Mouse (Mus musculus) myocyte (in vitro differentiated cells): ENCODE results near the gene Gm10382.

ENCODE experiments used
- E2F4 ChIP-seq: IDR thresholded peaks from one replicate; pipeline ENCODE4 v1.6.1; 2011; ENCODE audit warnings: mild to moderate bottlenecking, control low read depth, moderate library complexity; ENCODE audit not compliant: insufficient read depth
- MAX ChIP-seq: IDR thresholded peaks from one replicate; pipeline ENCODE4 v1.6.1; 2011; ENCODE audit warnings: low read depth, mild to moderate bottlenecking, control low read depth
- MYOD1 ChIP-seq, 3 experiments: IDR thresholded peaks; one replicate each; pipeline ENCODE4 v1.6.1; 2011; ENCODE audit warnings: control low read depth in 2 of 3, low read depth in 2 of 3, mild to moderate bottlenecking in 2 of 3, moderate library complexity in 1 of 3; ENCODE audit not compliant: insufficient read length in 2 of 3, control insufficient read depth in 1 of 3
- MYOG ChIP-seq, 3 experiments: IDR thresholded peaks; one replicate each; pipeline ENCODE4 v1.6.1; 2011; ENCODE audit warnings: control low read depth in 2 of 3, low read depth in 2 of 3, mild to moderate bottlenecking in 2 of 3; ENCODE audit not compliant: insufficient read length in 2 of 3, control insufficient read depth in 1 of 3, insufficient read depth in 1 of 3
- POLR2A ChIP-seq: IDR thresholded peaks from one replicate; pipeline ENCODE4 v1.6.1; 2011; ENCODE audit warnings: low read depth, mild to moderate bottlenecking, control low read depth, moderate library complexity; ENCODE audit not compliant: insufficient read length
- POLR2AphosphoS2 ChIP-seq: IDR thresholded peaks from one replicate; pipeline ENCODE4 v1.6.1; 2011; ENCODE audit warnings: low read depth, control low read depth; ENCODE audit not compliant: insufficient read length
- REST ChIP-seq: IDR thresholded peaks from one replicate; pipeline ENCODE4 v1.6.1; 2011; ENCODE audit warnings: mild to moderate bottlenecking, control low read depth, moderate library complexity; ENCODE audit not compliant: insufficient read depth, insufficient read length
- SRF ChIP-seq: IDR thresholded peaks from one replicate; pipeline ENCODE4 v1.6.1; 2011; ENCODE audit warnings: low read depth; ENCODE audit not compliant: control insufficient read depth, insufficient read length
- TCF12 ChIP-seq: IDR thresholded peaks from one replicate; pipeline ENCODE4 v1.6.1; 2011; ENCODE audit warnings: mild to moderate bottlenecking, control low read depth; ENCODE audit not compliant: poor library complexity, insufficient read depth, severe bottlenecking
- TCF3 ChIP-seq: IDR thresholded peaks from one replicate; pipeline ENCODE4 v1.6.1; 2011; ENCODE audit warnings: low read depth, control low read depth; ENCODE audit not compliant: insufficient read length
- USF1 ChIP-seq: IDR thresholded peaks from one replicate; pipeline ENCODE4 v1.6.1; 2011; ENCODE audit warnings: low read depth, mild to moderate bottlenecking, control low read depth, moderate library complexity

DNA sequence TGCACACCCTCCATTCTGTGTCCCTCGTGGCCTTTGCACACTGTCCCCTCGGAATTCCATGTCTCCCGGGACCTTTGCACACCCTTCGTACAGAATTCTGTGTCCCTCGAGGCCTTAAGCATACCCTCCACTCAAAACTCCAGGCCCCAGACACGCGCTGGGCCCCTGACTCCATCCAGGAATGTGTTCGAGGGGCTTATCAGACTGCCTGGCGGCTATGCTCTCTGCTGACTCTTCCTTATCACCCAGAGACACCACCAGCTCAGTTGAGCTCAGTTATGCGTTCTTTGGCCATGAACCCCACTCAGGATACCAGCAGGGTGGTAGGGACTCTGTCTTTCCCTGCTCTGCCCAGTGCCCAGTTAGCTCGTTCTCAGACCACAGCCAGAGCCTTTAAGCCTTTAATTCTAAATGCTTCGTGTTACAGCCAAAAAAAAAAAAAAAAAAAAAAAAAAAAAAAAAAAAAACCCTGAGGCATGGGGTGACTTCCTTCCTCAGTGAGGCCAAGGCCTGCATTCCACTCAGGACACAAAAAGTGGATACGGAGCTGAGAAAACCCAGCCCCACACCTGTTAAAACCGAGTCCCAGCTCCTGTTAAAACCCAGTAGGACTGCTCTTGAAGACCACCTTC lies 47.5 kb upstream of the Gm10382 start:
- TF ChIP-seq TCF12 = no peak
- TF ChIP-seq TCF3 = no peak
- no peak for TF ChIP-seq USF1
- TF ChIP-seq E2F4 = no peak
- no peak for TF ChIP-seq POLR2A
- no peak for TF ChIP-seq MYOD1 (IDR thresholded peaks at IDR 0.05; ENCODE audit: control insufficient read depth in 1 of 3, insufficient read length in 2 of 3, low read depth in 2 of 3)
- TF ChIP-seq MAX = no peak
- no peak for TF ChIP-seq SRF
- TF ChIP-seq MYOG (IDR thresholded peaks at IDR 0.05; ENCODE audit: control insufficient read depth in 1 of 3, insufficient read depth in 1 of 3, insufficient read length in 2 of 3, low read depth in 2 of 3) = no peak
- TF ChIP-seq REST = no peak
- TF ChIP-seq POLR2AphosphoS2 = no peak
